Mouse (Mus musculus) neural tube, embryonic 11.5 days (tissue): ENCODE results near the gene 1700017B05Rik. TPM values are rescaled to one million over a fixed set of nuclear protein-coding genes. Genes with fewer than 3 reads are reported as not detected.

Experiments used
- ATAC-seq: fragments of 200-750 bp; cut with Nextera tagmentation; 2 replicates; pipeline ENCODE4 v1.8.0; 2017; ENCODE audit warnings: moderate number of reproducible peaks, mild to moderate bottlenecking, moderate TSS enrichment, moderate library complexity; ENCODE audit not compliant: insufficient read depth, low FRiP score, low TSS enrichment
- DNase-seq: peaks from one replicate; pipeline ENCODE4 v3.0.0-alpha.2; 2015; ENCODE audit warnings: low spot score
- H3K27ac ChIP-seq: fragments of 300-500 bp; sonication (generic); 2 replicates; pipeline ENCODE4 v1.5.1; 2014; ENCODE audit warnings: low read depth, mild to moderate bottlenecking, low read length
- H3K27me3 ChIP-seq: fragments of 300-500 bp; sonication (generic); 2 replicates; pipeline ENCODE4 v1.6.1; 2014; ENCODE audit warnings: mild to moderate bottlenecking, low read length, mixed read lengths; ENCODE audit not compliant: control insufficient read depth, insufficient read depth
- H3K36me3 ChIP-seq: fragments of 300-500 bp; sonication (generic); 2 replicates; pipeline ENCODE4 v1.6.1; 2014; ENCODE audit warnings: mild to moderate bottlenecking, low read length, moderate library complexity, mixed read lengths; ENCODE audit not compliant: control insufficient read depth, insufficient read depth
- H3K4me1 ChIP-seq: fragments of 300-500 bp; sonication (generic); 2 replicates; pipeline ENCODE4 v1.6.1; 2014; ENCODE audit warnings: low read length, mixed read lengths; ENCODE audit not compliant: control insufficient read depth, insufficient read depth
- H3K4me2 ChIP-seq: fragments of 300-500 bp; sonication (generic); 2 replicates; pipeline ENCODE4 v1.6.1; 2014; ENCODE audit warnings: low read depth, mild to moderate bottlenecking, moderate library complexity
- H3K4me3 ChIP-seq: fragments of 300-500 bp; sonication (generic); 2 replicates; pipeline ENCODE4 v1.5.1; 2014; ENCODE audit warnings: low read depth, low read length
- H3K9ac ChIP-seq: fragments of 300-500 bp; sonication (generic); 2 replicates; pipeline ENCODE4 v1.6.1; 2014; ENCODE audit warnings: mild to moderate bottlenecking, low read length
- H3K9me3 ChIP-seq: fragments of 300-500 bp; sonication (generic); 2 replicates; pipeline ENCODE4 v1.6.1; 2016; ENCODE audit warnings: low read length; ENCODE audit not compliant: control insufficient read depth
- WGBS: fragments of 180-500 bp; shearing (Covaris S2); extraction: QIAGEN DNeasy Blood & Tissue Kit; methylation state at CpG from one replicate; pipeline ENCODE4 v1.1.7; 2014; 5-methylcytosine and 5-hydroxymethylcytosine counted together
- polyA plus RNA-seq: library from polyadenylated mRNA; unstranded; fragments of >200 nt; fragmentation: Nextera tagmentation; extraction: Ambion mirVana; gene quantifications from 2 replicates; pipeline ENCODE4 v1.2.1, GENCODE M21; 2014

1700017B05Rik gene
- polyA plus RNA-seq, 1 experiment from 2014 or later = 11.3 TPM

DNA sequence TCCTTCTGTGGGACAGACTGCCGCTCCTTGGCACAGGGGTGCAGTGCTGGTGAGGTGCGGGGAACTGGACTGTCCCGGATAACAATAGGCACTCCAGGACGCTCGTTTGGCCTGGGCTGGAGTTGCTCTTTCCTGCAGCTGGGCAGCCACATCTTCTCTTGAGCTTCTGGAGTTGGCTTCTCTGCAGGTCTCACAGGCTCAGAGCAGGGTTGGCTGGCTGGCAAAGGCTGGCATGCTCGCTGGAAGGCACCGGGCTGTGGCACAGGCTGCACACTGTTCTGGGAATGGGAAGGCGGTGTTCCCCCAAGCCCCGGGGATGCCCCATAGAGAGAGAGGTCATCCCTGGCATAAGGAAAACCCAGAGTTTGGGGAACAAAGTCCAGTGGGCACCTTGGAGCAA, 4.8 kb downstream of the 1700017B05Rik start:
- 84% methylated on average over 9 of the region's 9 CpGs for WGBS
- no peaks in the 10 kb centered on the region for H3K9me3 ChIP-seq
- ATAC-seq (no peak), DNase-seq (no peak)
- H3K4me3 ChIP-seq = no peak overlapping the region
- 0 out of 2 replicates have a peak, but pooled peaks cover 6% of the 10 kb centered on the region for H3K36me3 ChIP-seq
- no peaks in the 10 kb centered on the region for H3K27me3 ChIP-seq
- H3K4me2 ChIP-seq = no peak overlapping the region
- no peak overlapping the region for H3K27ac ChIP-seq
- H3K4me1 ChIP-seq = peaks cover 7% of the 10 kb centered on the region
- H3K9ac ChIP-seq = no peak overlapping the region

DNA sequence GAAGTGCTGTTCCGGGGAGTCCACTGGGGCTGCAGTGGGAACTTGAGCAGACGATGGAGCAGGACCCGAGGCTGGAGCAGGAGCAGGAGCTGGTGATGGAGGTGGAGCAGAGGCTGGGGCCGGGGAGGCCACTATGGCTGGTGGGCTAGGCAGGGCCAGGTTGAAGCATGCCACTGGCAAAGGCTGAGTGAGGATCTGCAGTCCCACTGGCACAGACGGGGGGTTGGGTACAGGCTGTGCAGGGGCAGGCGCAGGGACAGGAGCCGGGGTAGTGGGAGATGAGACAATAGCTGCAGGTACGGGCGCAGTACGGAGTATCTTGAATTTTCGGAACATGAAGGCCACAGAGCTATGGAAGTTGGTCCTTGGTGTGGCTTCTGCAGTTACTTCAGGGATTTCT, 5.6 kb downstream of the 1700017B05Rik start:
- DNase-seq (no peak), ATAC-seq (no peak)
- no peak overlapping the region for H3K27ac ChIP-seq
- H3K9ac ChIP-seq = no peak overlapping the region
- H3K9me3 ChIP-seq = no peaks in the 10 kb centered on the region
- H3K27me3 ChIP-seq = no peaks in the 10 kb centered on the region
- H3K4me3 ChIP-seq = no peak overlapping the region
- WGBS = 95% methylated on average over 11 of the region's 11 CpGs
- H3K4me1 ChIP-seq = peaks cover 7% of the 10 kb centered on the region
- no peak overlapping the region for H3K4me2 ChIP-seq
- H3K36me3 ChIP-seq = 0 out of 2 replicates have a peak, but pooled peaks cover 6% of the 10 kb centered on the region

GRCm38 (mm10) chr9:57256309-57256708, 6.1 kb downstream of the 1700017B05Rik start:
- H3K9ac ChIP-seq = no peak overlapping the region
- H3K27me3 ChIP-seq = no peaks in the 10 kb centered on the region
- H3K36me3 ChIP-seq = 0 out of 2 replicates have a peak, but pooled peaks cover 6% of the 10 kb centered on the region
- ATAC-seq (no peak), DNase-seq (no peak)
- peaks cover 3% of the 10 kb centered on the region; the same call in 1 of the 2 replicates for H3K4me1 ChIP-seq
- no peaks in the 10 kb centered on the region for H3K9me3 ChIP-seq
- H3K4me2 ChIP-seq = no peak overlapping the region
- H3K4me3 ChIP-seq = no peak overlapping the region
- H3K27ac ChIP-seq = no peak overlapping the region
- WGBS = 97% methylated on average over 20 of the region's 20 CpGs

GRCm38 (mm10) chr9:57254823-57255495, 7.5 kb downstream of the 1700017B05Rik start:
- no peak for DNase-seq
- WGBS = 83% methylated on average over 9 of the region's 9 CpGs
- Histone ChIP-seq H3K27ac (no peak overlapping the region), H3K4me2 (no peak overlapping the region), H3K9ac (no peak overlapping the region), H3K4me1 (no peaks in the 10 kb centered on the region), H3K36me3 (0 out of 2 replicates have a peak, but pooled peaks cover 6% of the 10 kb centered on the region), H3K4me3 (no peak overlapping the region), H3K9me3 (no peaks in the 10 kb centered on the region), H3K27me3 (no peaks in the 10 kb centered on the region)
- ATAC-seq = no peak

GRCm38 (mm10) chr9:57254061-57254460, 8.4 kb downstream of the 1700017B05Rik start:
- Histone ChIP-seq H3K4me2 (no peak overlapping the region), H3K4me3 (no peak overlapping the region), H3K27ac (no peak overlapping the region), H3K9ac (no peak overlapping the region), H3K27me3 (no peaks in the 10 kb centered on the region), H3K36me3 (0 out of 2 replicates have a peak, but pooled peaks cover 6% of the 10 kb centered on the region), H3K4me1 (no peaks in the 10 kb centered on the region), H3K9me3 (no peaks in the 10 kb centered on the region)
- no peak for ATAC-seq
- no peak for DNase-seq
- 88% methylated on average over 7 of the region's 7 CpGs for WGBS

GRCm38 (mm10) chr9:57251139-57251538, 11.3 kb downstream of the 1700017B05Rik start:
- H3K4me1 ChIP-seq = no peaks in the 10 kb centered on the region
- WGBS = 93% methylated on average over 2 of the region's 2 CpGs

DNA sequence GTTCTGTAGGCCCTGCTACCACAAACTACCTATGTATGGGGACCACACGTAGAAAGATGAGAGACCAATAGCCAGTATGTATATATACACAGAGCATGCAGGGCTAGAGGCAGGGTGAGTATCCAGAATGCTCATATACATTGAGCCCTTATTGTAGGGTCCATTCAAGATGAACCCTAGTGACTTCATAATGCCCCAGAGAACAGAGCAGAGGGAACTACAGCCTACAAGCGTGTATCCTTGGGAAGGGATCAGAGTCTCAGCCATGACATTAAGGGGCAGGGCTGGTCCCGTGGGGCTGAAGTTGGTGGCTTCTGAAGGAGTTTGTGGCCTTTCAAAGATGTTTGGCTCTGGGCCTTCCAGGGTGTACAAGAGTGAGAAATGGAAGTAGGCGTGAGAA, 12.4 kb downstream of the 1700017B05Rik start:
- ATAC-seq (no peak), DNase-seq (no peak)
- Histone ChIP-seq H3K36me3 (0 out of 2 replicates have a peak, but pooled peaks cover 3% of the 10 kb centered on the region), H3K4me2 (no peak overlapping the region), H3K9me3 (no peaks in the 10 kb centered on the region), H3K9ac (no peak overlapping the region), H3K4me3 (no peak overlapping the region), H3K27ac (no peak overlapping the region), H3K27me3 (no peaks in the 10 kb centered on the region), H3K4me1 (no peaks in the 10 kb centered on the region)
- WGBS = 91% methylated on average over 4 of the region's 4 CpGs

More at GRCm38 (mm10) chr9:57251139-57251538, 11.3 kb downstream of the 1700017B05Rik start:
- no peak overlapping the region for H3K4me2 ChIP-seq
- no peak overlapping the region for H3K9ac ChIP-seq
- 0 out of 2 replicates have a peak, but pooled peaks cover 3% of the 10 kb centered on the region for H3K36me3 ChIP-seq
- H3K27me3 ChIP-seq = no peaks in the 10 kb centered on the region
- no peaks in the 10 kb centered on the region for H3K9me3 ChIP-seq
- no peak for DNase-seq
- H3K4me3 ChIP-seq = no peak overlapping the region
- ATAC-seq = no peak
- H3K27ac ChIP-seq = no peak overlapping the region

DNA sequence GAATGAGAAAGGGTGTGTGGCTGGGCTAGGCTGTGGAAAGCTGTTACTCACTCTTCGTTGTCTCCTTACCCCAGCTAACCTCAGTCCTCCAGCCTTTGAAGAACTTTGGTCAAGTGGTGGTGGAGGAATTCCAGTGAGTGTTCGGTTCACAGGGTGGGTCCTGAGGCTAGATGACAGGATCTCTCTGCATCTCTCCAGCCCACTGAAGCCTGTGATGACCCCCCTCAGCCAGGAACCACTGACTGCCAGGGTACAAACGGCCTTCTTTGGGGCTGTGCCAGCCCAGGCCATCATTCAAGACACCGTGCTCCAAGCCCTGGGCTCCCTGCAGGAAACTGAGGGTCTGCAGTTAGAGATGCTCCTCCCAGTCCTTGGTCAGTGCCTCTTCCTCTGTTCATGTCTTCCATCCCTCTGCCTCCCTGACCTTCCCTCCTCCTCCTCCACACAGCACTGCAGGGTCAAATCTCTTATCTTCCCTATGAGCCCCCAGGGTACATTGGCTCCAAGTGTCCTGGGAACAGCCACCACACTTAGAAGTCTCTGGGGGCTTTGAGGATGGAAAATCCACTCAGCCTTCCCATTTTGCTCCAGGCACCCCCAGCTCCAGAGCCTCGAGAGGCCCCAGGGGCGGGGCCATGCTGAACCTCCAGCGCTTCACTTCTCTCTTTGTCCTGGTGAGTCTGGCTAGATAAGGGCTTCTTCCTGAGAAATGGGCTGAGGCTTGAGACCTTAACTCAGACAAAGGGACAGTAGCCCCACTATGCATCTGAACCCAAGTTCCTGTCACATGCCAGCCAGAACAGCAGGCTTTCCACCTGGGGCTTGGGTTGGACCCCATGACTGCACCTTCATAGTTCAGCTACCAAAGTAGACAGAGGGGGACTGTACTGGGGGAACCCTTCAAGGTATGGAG, 14.1 kb downstream of the 1700017B05Rik start:
- Histone ChIP-seq H3K9ac (no peak overlapping the region), H3K4me1 (no peaks in the 10 kb centered on the region), H3K27me3 (no peaks in the 10 kb centered on the region), H3K36me3 (0 out of 2 replicates have a peak, but pooled peaks cover 3% of the 10 kb centered on the region), H3K9me3 (no peaks in the 10 kb centered on the region), H3K27ac (no peak overlapping the region), H3K4me2 (no peak overlapping the region), H3K4me3 (no peak overlapping the region)
- no peak for DNase-seq
- 76% methylated on average over 7 of the region's 7 CpGs for WGBS
- no peak for ATAC-seq
